Mouse (Mus musculus): ENCODE measurements at regions not wholly inside any gene's neighbourhood (a gene's known extent, or its start where the extent isn't known, plus 50 kb on each side); places are given as distances from the start of the nearest gene placed in this dataset.

DNA sequence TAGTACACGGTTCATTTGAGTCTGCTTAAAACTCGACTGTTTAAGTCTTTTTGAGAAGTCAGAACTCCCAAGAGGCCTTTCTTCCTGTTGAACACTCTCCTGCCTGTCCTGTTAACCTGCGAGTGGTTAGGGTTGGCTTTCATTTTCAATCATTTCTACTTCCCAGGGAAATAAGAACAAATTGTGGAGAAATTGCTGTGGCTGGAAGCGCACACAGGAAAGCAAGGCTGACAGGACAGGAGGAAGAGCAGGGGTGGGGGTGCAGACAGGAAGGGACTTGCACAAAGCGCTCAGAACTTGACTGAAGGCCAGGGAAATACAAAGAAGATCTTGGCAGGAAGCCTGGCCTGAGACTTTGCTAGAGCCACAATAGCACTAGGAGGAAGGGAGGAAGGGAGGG is 102.2 kb upstream of the Fyn start:
- no peak for TF ChIP-seq POLR2AphosphoS2 (IDR thresholded peaks at IDR 0.05; ENCODE audit: low read length)
- TF ChIP-seq EP300 (IDR thresholded peaks at IDR 0.05; ENCODE audit: low read depth in 1 of 2, low read length in 2 of 2), result no peak
- TF ChIP-seq ZC3H11A (IDR thresholded peaks at IDR 0.05; ENCODE audit: low read depth, low read length), result no peak
- no peak for TF ChIP-seq SIN3A (IDR thresholded peaks at IDR 0.05; ENCODE audit: low read length)
- no peak for TF ChIP-seq TCF12 (IDR thresholded peaks at IDR 0.05; ENCODE audit: low read depth, low read length)
- TF ChIP-seq USF2 (IDR thresholded peaks at IDR 0.05; ENCODE audit: borderline replicate concordance in 1 of 2, insufficient read depth in 1 of 2, low read depth in 1 of 2, low read length in 2 of 2), result no peak
- no peak for TF ChIP-seq ZKSCAN1 (IDR thresholded peaks at IDR 0.05; ENCODE audit: low read depth, low read length)
- no peak for TF ChIP-seq CHD1 (IDR thresholded peaks at IDR 0.05; ENCODE audit: low read depth, low read length)
- no peak for TF ChIP-seq MYB (IDR thresholded peaks at IDR 0.05; ENCODE audit: low read depth, low read length)
- TF ChIP-seq SMC3 (IDR thresholded peaks at IDR 0.05; ENCODE audit: low read depth, low read length), result no peak
- TF ChIP-seq MXI1 (IDR thresholded peaks at IDR 0.05; ENCODE audit: low read depth, low read length), result no peak
- no peak for TF ChIP-seq GATA1 (IDR thresholded peaks at IDR 0.05; ENCODE audit: low read depth, low read length)
- no peak for TF ChIP-seq HCFC1 (IDR thresholded peaks at IDR 0.05; ENCODE audit: low read depth, low read length)
- TF ChIP-seq NELFE (IDR thresholded peaks at IDR 0.05; ENCODE audit: low read depth, low read length), result no peak
- no peak for TF ChIP-seq MEF2A (IDR thresholded peaks at IDR 0.05; ENCODE audit: extremely low read depth, insufficient replicate concordance, low read depth, low read length, poor library complexity, severe bottlenecking)
- H3K9me3 ChIP-seq (replicated peaks; ENCODE audit: insufficient read depth, low read length), result no peaks in the 10 kb centered on the region
- H3K79me2 ChIP-seq (ENCODE audit: control insufficient read depth, insufficient read depth, low read length, poor library complexity), result no peaks in the 10 kb centered on the region
- H3K4me3 ChIP-seq (ENCODE audit: control insufficient read depth in 1 of 2, insufficient read depth in 1 of 2, low read depth in 2 of 2, low read length in 2 of 2), result peak overlapping the region; percentile 52 to 66
- no peaks in the 10 kb centered on the region for H3K4me1 ChIP-seq (ENCODE audit: control insufficient read depth in 1 of 2, insufficient read depth in 2 of 2, low read length in 2 of 2)
- DNase-seq (ENCODE audit: low read depth, low spot score), result peak; percentile 43
- H3K9ac ChIP-seq (ENCODE audit: control insufficient read depth, low read depth, low read length, poor library complexity, severe bottlenecking), result 0 out of 2 replicates have a peak overlapping the region, but pooled peaks have one; percentile 32
- H3K27ac ChIP-seq (ENCODE audit: control insufficient read depth, low read depth, low read length), result no peak overlapping the region
- H3K27me3 ChIP-seq (ENCODE audit: control insufficient read depth in 1 of 2, insufficient read depth in 2 of 2, low read length in 2 of 2), result no peaks in the 10 kb centered on the region
- H3K36me3 ChIP-seq (ENCODE audit: control insufficient read depth in 1 of 2, insufficient read depth in 2 of 2, low read length in 2 of 2), result no peaks in the 10 kb centered on the region

DNA sequence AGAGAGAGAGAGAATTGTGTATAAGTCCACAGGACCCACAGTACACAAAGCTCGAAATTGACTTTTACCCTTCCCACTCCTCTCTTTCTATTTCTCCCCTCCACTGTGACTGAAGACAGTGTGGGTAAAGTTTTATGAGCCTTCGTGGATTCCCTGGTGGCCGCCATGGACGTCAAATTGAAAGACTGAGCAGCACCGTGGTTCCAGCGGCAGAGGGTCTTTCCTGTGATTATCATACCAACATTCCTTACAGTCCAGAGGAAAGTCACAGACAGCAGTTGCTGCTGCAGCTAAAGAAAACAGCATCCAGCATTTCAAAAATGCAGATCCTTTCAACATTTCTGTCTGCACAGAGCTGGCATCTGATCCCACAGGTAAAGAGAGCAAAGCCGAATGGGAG is 98.9 kb upstream of the Ccn6 start:
- H3K9me3 ChIP-seq (replicated peaks; ENCODE audit: insufficient read depth, low read length), result no peaks in the 10 kb centered on the region
- no peak for TF ChIP-seq ZMIZ1 (IDR thresholded peaks at IDR 0.05; ENCODE audit: low read depth, low read length)
- no peak for TF ChIP-seq SMC3 (IDR thresholded peaks at IDR 0.05; ENCODE audit: low read depth, low read length)
- no peak for TF ChIP-seq GATA1 (IDR thresholded peaks at IDR 0.05; ENCODE audit: low read depth, low read length)
- no peak for TF ChIP-seq HCFC1 (IDR thresholded peaks at IDR 0.05; ENCODE audit: low read depth, low read length)
- TF ChIP-seq USF1 (IDR thresholded peaks at IDR 0.05; ENCODE audit: low read depth, low read length), result no peak
- TF ChIP-seq RCOR1 (IDR thresholded peaks at IDR 0.05; ENCODE audit: low read depth, low read length), result no peak
- TF ChIP-seq NELFE (IDR thresholded peaks at IDR 0.05; ENCODE audit: low read depth, low read length), result no peak
- no peak for TF ChIP-seq GABPA (IDR thresholded peaks at IDR 0.05; ENCODE audit: low read depth, low read length)
- no peak for TF ChIP-seq ZNF384 (IDR thresholded peaks at IDR 0.05; ENCODE audit: low read depth, low read length)
- no peak for TF ChIP-seq ELF1 (IDR thresholded peaks at IDR 0.05; ENCODE audit: low read depth, low read length)
- no peak for TF ChIP-seq TCF12 (IDR thresholded peaks at IDR 0.05; ENCODE audit: low read depth, low read length)
- no peak for TF ChIP-seq MYB (IDR thresholded peaks at IDR 0.05; ENCODE audit: low read depth, low read length)
- no peak for TF ChIP-seq MAFK (IDR thresholded peaks at IDR 0.05; ENCODE audit: borderline replicate concordance, low read depth, low read length)
- TF ChIP-seq MAZ (IDR thresholded peaks at IDR 0.05; ENCODE audit: low read depth, low read length), result no peak
- TF ChIP-seq EP300 (IDR thresholded peaks at IDR 0.05; ENCODE audit: low read depth in 1 of 2, low read length in 2 of 2), result no peak
- TF ChIP-seq KAT2A (conservative IDR thresholded peaks at IDR 0.05; ENCODE audit: low read depth, low read length), result no peak
- TF ChIP-seq TAL1 (IDR thresholded peaks at IDR 0.05; ENCODE audit: low read length), result no peak
- H3K27ac ChIP-seq (ENCODE audit: control insufficient read depth, low read depth, low read length), result no peak overlapping the region
- no peaks in the 10 kb centered on the region for H3K27me3 ChIP-seq (ENCODE audit: control insufficient read depth in 1 of 2, insufficient read depth in 2 of 2, low read length in 2 of 2)
- H3K36me3 ChIP-seq (ENCODE audit: control insufficient read depth in 1 of 2, insufficient read depth in 2 of 2, low read length in 2 of 2), result no peaks in the 10 kb centered on the region
- H3K4me1 ChIP-seq (ENCODE audit: control insufficient read depth in 1 of 2, insufficient read depth in 2 of 2, low read length in 2 of 2), result no peaks in the 10 kb centered on the region
- H3K4me3 ChIP-seq (ENCODE audit: control insufficient read depth in 1 of 2, insufficient read depth in 1 of 2, low read depth in 2 of 2, low read length in 2 of 2), result no peak overlapping the region
- no peak for DNase-seq (ENCODE audit: low read depth, low spot score)
- H3K79me2 ChIP-seq (ENCODE audit: control insufficient read depth, insufficient read depth, low read length, poor library complexity), result no peaks in the 10 kb centered on the region
- no peak overlapping the region for H3K9ac ChIP-seq (ENCODE audit: control insufficient read depth, low read depth, low read length, poor library complexity, severe bottlenecking)

Data from MEL (cell line).